Mouse (Mus musculus) 3134 (cell line): ENCODE measurements around the gene Vsig2.

Experiments
- DNase-seq: peaks from one replicate; pipeline ENCODE4 v3.0.0-alpha.2; 2011; ENCODE audit warnings: low spot score; ENCODE audit not compliant: insufficient read length; ENCODE audit errors: extremely low read depth

Vsig2 gene

GRCm38 (mm10) chr9:37530888-37531705 is 8.0 kb upstream of the Vsig2 start:
- DNase-seq = no peak

GRCm38 (mm10) chr9:37536851-37537250 is 2.2 kb upstream of the Vsig2 start:
- no peak for DNase-seq

GRCm38 (mm10) chr9:37537658-37538250 is 1.3 kb upstream of the Vsig2 start:
- DNase-seq = no peak

GRCm38 (mm10) chr9:37540226-37540625 is 1.2 kb downstream of the Vsig2 start:
- DNase-seq = no peak

GRCm38 (mm10) chr9:37540701-37541575 is 1.9 kb downstream of the Vsig2 start:
- no peak for DNase-seq

- no peak for DNase-seq
Measured at GRCm38 (mm10) chr9:37541851-37542642, 3.0 kb downstream of the Vsig2 start.

GRCm38 (mm10) chr9:37543869-37544440 is 4.9 kb downstream of the Vsig2 start:
- no peak for DNase-seq

GRCm38 (mm10) chr9:37544447-37545165 is 5.6 kb downstream of the Vsig2 start:
- no peak for DNase-seq

- DNase-seq = no peak
Measured at GRCm38 (mm10) chr9:37545166-37545610, 6.1 kb downstream of the Vsig2 start.

- no peak for DNase-seq
Measured at GRCm38 (mm10) chr9:37545847-37546452, 6.9 kb downstream of the Vsig2 start.

GRCm38 (mm10) chr9:37546889-37547288 is 7.8 kb downstream of the Vsig2 start:
- DNase-seq = no peak

GRCm38 (mm10) chr9:37550435-37550834 is 11.4 kb downstream of the Vsig2 start:
- DNase-seq = no peak

- DNase-seq = no peak
Measured at GRCm38 (mm10) chr9:37551751-37552531, 12.9 kb downstream of the Vsig2 start.

- DNase-seq = no peak
Measured at GRCm38 (mm10) chr9:37552536-37553293, 13.7 kb downstream of the Vsig2 start, which contains the start of gene Nrgn. Gene Nrgn, minus strand, starts transcription at chr9:37552904.

- DNase-seq = no peak
Measured at GRCm38 (mm10) chr9:37554279-37554678, 15.2 kb downstream of the Vsig2 start.

GRCm38 (mm10) chr9:37554838-37555748 is 16.0 kb downstream of the Vsig2 start, which contains the start of gene Siae:
Gene Siae, plus strand, starts transcription at chr9:37555698.
- DNase-seq = no peak
